Mouse (Mus musculus) midbrain, embryonic 12.5 days (tissue): ENCODE measurements around the gene Acer3. TPM values are rescaled to one million over a fixed set of nuclear protein-coding genes. Genes with fewer than 3 reads are reported as not detected.
"Not testable (repeated sequence)": the region's sequence is repeated elsewhere in the genome, so short reads cannot be mapped to it uniquely, and the experiment has no call there.

Experiments
- ATAC-seq: fragments of 200-750 bp; cut with Nextera tagmentation; 2 replicates; pipeline ENCODE4 v1.8.0; 2017; ENCODE audit warnings: low read depth, moderate TSS enrichment, moderate library complexity; ENCODE audit not compliant: low FRiP score
- H3K27ac ChIP-seq: fragments of 300-500 bp; sonication (generic); replicated peaks from 2 replicates; pipeline ENCODE4 v1.5.1; 2016; ENCODE audit warnings: mild to moderate bottlenecking
- H3K27me3 ChIP-seq: fragments of 300-500 bp; sonication (generic); 2 replicates; pipeline ENCODE4 v1.6.1; 2016; ENCODE audit warnings: mild to moderate bottlenecking
- H3K36me3 ChIP-seq: fragments of 300-500 bp; sonication (generic); 2 replicates; pipeline ENCODE4 v1.6.1; 2016
- H3K4me1 ChIP-seq: fragments of 300-500 bp; sonication (generic); 2 replicates; pipeline ENCODE4 v1.6.1; 2016
- H3K4me2 ChIP-seq: fragments of 300-500 bp; sonication (generic); replicated peaks from 2 replicates; pipeline ENCODE4 v1.6.1; 2016; ENCODE audit warnings: mild to moderate bottlenecking, moderate library complexity
- H3K4me3 ChIP-seq: fragments of 300-500 bp; sonication (generic); 2 replicates; pipeline ENCODE4 v1.5.1; 2016; ENCODE audit warnings: mild to moderate bottlenecking
- H3K9ac ChIP-seq: fragments of 300-500 bp; sonication (generic); replicated peaks from 2 replicates; pipeline ENCODE4 v1.6.1; 2016; ENCODE audit warnings: mild to moderate bottlenecking, moderate library complexity
- H3K9me3 ChIP-seq: fragments of 300-500 bp; sonication (generic); 2 replicates; pipeline ENCODE4 v1.6.1; 2016; ENCODE audit warnings: mild to moderate bottlenecking
- WGBS: fragments of 180-500 bp; shearing (Covaris S2); methylation state at CpG from one replicate; pipeline ENCODE4 v1.1.7; 2016; 5-methylcytosine and 5-hydroxymethylcytosine counted together
- polyA plus RNA-seq: library from polyadenylated mRNA; unstranded; fragments of >200 nt; fragmentation: Nextera tagmentation; extraction: Ambion mirVana; gene quantifications from 2 replicates; pipeline ENCODE4 v1.2.1, GENCODE M21; 2016

Gene Acer3
- polyA plus RNA-seq, 1 experiment from 2014 or later, result 16.0 TPM

DNA sequence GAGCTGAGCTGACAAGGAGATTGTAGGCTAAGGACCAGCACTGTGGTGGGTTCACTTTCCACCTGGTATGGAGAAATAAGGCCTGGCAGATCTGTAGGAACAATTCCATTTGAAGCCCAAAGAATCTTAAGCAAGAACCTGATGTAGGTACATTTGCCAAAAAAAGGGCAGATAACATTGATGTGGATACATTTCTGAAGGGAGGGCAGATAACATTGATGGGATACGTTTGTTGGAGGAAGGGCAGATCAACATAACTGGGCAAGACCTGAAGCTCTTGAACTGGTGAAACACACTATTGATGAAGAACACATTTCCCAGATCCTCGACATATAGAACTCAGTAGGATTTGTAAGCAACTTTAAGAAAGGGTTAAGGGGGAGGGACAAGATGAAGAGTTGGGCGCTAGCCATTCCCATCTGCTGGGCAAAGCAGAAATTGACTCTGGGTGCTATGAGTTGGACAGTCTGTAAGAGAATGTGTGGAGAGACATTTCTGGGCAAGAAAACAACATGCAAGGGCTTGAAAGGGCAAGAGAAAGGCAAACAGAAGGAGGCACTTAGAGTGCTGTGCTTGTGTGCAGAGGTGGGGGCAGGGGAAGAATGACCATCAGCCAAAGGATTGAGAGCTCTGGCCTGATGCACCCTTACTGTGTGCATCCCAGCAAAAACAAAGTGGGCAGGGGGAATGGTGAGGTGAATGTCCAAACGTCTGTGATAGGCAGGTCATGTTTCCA lies 8.7 kb downstream of the Acer3 start:
- H3K4me2 ChIP-seq, result no peak overlapping the region
- no peak overlapping the region for H3K4me3 ChIP-seq
- no peak for ATAC-seq
- 71% methylated on average over 4 of the region's 4 CpGs for WGBS
- no peaks in the 10 kb centered on the region for H3K9me3 ChIP-seq
- peaks cover 8% of the 10 kb centered on the region; the same call in 1 of the 2 replicates for H3K4me1 ChIP-seq
- no peak overlapping the region for H3K27ac ChIP-seq
- H3K9ac ChIP-seq, result no peak overlapping the region
- H3K27me3 ChIP-seq, result peaks cover 10% of the 10 kb centered on the region; the same call in 1 of the 2 replicates
- H3K36me3 ChIP-seq, result no peaks in the 10 kb centered on the region

- no peak overlapping the region for H3K9ac ChIP-seq
- WGBS, result 70% methylated on average over 6 of the region's 6 CpGs
- H3K27ac ChIP-seq, result no peak overlapping the region
- peaks cover 8% of the 10 kb centered on the region; the same call in 1 of the 2 replicates for H3K4me1 ChIP-seq
- no peak for ATAC-seq
- H3K4me2 ChIP-seq, result no peak overlapping the region
- H3K27me3 ChIP-seq, result peaks cover 10% of the 10 kb centered on the region; the same call in 1 of the 2 replicates
- H3K36me3 ChIP-seq, result no peaks in the 10 kb centered on the region
- H3K9me3 ChIP-seq, result no peaks in the 10 kb centered on the region
- H3K4me3 ChIP-seq, result no peak overlapping the region
Measured at GRCm38 (mm10) chr7:98310266-98310665, 10.7 kb downstream of the Acer3 start.

DNA sequence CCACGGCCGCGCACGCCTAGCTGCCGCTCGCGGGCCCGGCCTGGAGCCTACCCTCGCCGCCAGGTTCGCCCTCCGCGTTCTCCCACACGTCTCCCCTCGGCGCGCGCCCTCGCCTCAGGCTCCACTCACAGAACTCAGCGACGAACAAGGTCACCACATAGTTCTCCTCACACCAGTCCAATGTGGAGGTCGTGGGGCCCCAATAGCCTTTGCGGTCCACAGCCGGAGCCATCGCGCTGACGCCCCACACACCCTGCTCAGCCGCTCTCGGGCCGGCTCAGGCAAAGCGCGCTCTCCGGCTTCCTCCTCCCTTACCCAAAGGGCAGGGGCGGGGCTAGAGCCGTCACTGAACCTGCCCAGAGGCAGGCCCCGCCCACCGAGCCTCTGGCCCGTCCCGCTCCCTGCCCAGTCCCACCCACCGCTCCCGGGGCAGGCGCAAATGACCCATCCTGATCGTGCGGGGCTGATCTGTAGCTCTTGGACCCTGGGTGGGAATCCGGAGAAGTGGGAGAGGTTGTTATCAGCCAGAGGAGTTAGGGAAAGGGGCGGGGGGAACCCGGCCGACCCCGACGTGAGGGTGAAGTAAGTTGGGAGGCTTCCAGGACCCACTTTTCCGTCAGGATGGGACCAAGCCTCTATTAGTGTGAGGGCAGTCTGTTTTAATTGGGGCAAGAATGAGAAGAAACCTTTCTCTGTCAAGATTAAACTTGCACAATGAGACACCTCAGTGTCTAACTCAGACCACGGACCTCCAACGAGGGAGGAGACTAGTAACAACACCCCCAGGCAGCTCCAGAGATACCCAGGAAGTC lies 11.6 kb downstream of the Acer3 start:
- under 1% methylated on average over 52 of the region's 53 CpGs for WGBS
- peak overlapping the region; percentile 82 for H3K9ac ChIP-seq
- ATAC-seq, result peak; percentile 99

GRCm38 (mm10) chr7:98308607-98309218 lies 12.3 kb downstream of the Acer3 start:
- Histone ChIP-seq H3K4me1 (peaks cover 8% of the 10 kb centered on the region; the same call in 1 of the 2 replicates), H3K27me3 (peaks cover 10% of the 10 kb centered on the region; the same call in 1 of the 2 replicates), H3K9me3 (no peaks in the 10 kb centered on the region), H3K4me3 (peak overlapping the region; percentile 83), H3K4me2 (peak overlapping the region; percentile 91), H3K36me3 (no peaks in the 10 kb centered on the region), H3K27ac (peak overlapping the region; percentile 61; the same call in 1 of the 2 replicates), H3K9ac (peak overlapping the region; percentile 82)
- peak; percentile 66 for ATAC-seq
- under 1% methylated on average over 33 of the region's 33 CpGs for WGBS

More for the DNA sequence above, 11.6 kb downstream of the Acer3 start:
- Histone ChIP-seq H3K27ac (peak overlapping the region; percentile 61; the same call in 1 of the 2 replicates), H3K9me3 (no peaks in the 10 kb centered on the region), H3K27me3 (peaks cover 10% of the 10 kb centered on the region; the same call in 1 of the 2 replicates), H3K4me1 (peaks cover 8% of the 10 kb centered on the region; the same call in 1 of the 2 replicates), H3K36me3 (no peaks in the 10 kb centered on the region), H3K4me3 (peak overlapping the region; percentile 83), H3K4me2 (peak overlapping the region; percentile 91)

DNA sequence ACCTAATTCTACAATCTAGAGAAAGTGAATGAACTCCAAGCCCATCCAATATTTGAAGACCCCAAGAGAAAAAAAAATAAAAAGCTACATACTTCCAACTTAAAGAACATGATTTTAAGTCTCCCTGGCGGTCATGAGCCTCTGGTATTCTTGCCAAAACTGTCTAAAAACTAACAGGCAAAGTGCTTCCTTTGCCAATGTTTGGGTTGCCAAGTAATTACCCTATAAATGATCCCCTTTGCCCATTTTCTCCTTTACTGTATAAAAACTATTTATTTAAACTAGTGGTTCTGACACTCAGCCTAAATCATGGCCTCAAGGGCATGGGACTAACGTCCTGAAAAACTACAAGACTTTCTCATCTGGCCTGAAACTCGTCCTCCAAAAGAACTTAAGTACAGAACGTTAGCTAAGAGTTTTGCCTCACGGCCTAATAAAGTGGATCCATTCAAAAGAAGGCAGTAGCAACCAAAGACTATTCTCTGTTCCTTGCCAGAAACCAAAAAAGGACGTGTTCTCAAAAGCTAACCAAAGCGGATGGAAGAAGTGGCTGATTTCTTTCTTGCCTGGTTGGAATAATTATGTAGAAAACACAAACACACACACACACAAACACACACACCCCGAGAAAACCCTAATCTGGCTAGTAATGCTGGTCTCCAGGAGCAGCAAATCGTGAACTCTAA lies 12.9 kb downstream of the Acer3 start:
- Histone ChIP-seq H3K36me3 (no peaks in the 10 kb centered on the region), H3K27me3 (peaks cover 10% of the 10 kb centered on the region; the same call in 1 of the 2 replicates), H3K4me1 (peaks cover 8% of the 10 kb centered on the region; the same call in 1 of the 2 replicates), H3K27ac (no peak overlapping the region), H3K9ac (peak overlapping the region; percentile 82; the same call in 1 of the 2 replicates), H3K9me3 (no peaks in the 10 kb centered on the region), H3K4me2 (peak overlapping the region; percentile 91), H3K4me3 (peak overlapping the region; percentile 83)
- ATAC-seq, result no peak
- 44% methylated on average over 9 of the region's 9 CpGs for WGBS

DNA sequence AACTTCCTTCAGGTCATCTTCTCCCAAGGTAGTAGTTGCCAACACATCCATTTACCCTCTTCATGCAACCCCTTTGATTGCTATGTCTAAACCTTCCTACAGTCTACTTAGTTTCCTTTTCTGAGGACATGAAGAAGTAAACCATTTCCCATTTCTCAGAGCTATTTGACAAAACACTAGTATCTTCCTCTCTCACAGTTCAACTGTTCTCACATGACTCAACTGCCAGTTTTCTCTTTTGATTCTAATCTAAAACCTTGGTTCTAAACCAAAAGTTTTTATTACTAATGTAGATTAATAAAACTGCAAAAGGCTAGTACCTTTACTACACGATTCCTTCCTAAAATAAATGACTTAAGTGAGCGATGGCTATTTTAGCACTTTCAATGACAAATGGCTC lies 13.6 kb downstream of the Acer3 start:
- Histone ChIP-seq H3K9ac (no peak overlapping the region), H3K4me3 (no peak overlapping the region), H3K27ac (no peak overlapping the region), H3K9me3 (no peaks in the 10 kb centered on the region), H3K4me2 (no peak overlapping the region), H3K4me1 (peaks cover 8% of the 10 kb centered on the region; the same call in 1 of the 2 replicates), H3K36me3 (no peaks in the 10 kb centered on the region), H3K27me3 (peaks cover 10% of the 10 kb centered on the region; the same call in 1 of the 2 replicates)
- 95% methylated on average over 2 of the region's 2 CpGs for WGBS
- ATAC-seq, result no peak

DNA sequence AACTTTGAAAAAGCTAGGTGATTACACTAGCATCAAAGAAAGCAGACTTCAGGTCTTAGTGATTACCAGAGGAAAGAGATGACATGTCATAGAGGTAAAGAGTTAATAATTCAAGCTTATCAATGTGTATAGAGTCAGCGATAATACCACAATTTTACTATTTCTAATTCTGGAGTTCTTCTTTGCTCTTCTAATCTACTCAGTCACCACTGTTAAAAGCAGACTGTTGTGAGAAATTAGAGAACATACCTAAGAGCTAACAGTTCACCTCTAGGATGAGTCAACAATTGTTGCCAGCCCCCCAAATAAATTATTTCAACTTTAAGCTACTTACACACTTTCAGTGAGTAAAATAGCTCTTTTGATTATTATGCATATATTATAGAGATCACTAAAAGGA lies 28.1 kb downstream of the Acer3 start:
- Histone ChIP-seq H3K9ac (no peak overlapping the region), H3K27me3 (no peaks in the 10 kb centered on the region), H3K4me3 (no peak overlapping the region), H3K4me1 (no peaks in the 10 kb centered on the region), H3K4me2 (no peak overlapping the region), H3K9me3 (no peaks in the 10 kb centered on the region), H3K36me3 (no peaks in the 10 kb centered on the region), H3K27ac (no peak overlapping the region)
- 97% methylated on average over 1 of the region's 1 CpGs for WGBS
- ATAC-seq, result no peak

- Histone ChIP-seq H3K4me3 (no peak overlapping the region), H3K9ac (no peak overlapping the region), H3K9me3 (no peaks in the 10 kb centered on the region), H3K4me1 (no peaks in the 10 kb centered on the region), H3K27me3 (no peaks in the 10 kb centered on the region), H3K4me2 (no peak overlapping the region), H3K27ac (no peak overlapping the region), H3K36me3 (no peaks in the 10 kb centered on the region)
- WGBS, result 32% methylated on average over 3 of the region's 3 CpGs
- ATAC-seq, result no peak
Measured at GRCm38 (mm10) chr7:98289585-98289984, 31.4 kb downstream of the Acer3 start.

DNA sequence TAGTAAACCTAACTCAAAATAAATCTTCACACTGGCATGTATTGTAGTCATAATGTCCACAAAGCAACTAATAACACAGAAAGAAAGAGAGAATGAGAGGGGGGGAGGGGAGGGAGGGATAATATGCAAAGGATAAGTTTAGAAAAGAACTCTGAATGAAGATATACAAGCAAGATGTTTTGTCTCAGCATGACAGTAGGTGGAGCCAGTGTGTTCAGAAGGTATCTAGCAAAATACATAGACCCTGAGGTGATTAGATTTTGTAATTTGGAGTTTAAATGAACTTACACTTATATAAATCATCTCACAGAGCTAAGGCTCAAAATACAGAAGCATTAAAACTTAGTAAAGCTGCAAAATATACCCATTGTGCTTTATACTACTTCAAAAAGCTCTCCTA lies 44.7 kb downstream of the Acer3 start:
- Histone ChIP-seq H3K4me1 (no peaks in the 10 kb centered on the region), H3K36me3 (no peaks in the 10 kb centered on the region), H3K9me3 (0 out of 2 replicates have a peak, but pooled peaks cover 3% of the 10 kb centered on the region), H3K9ac (no peak overlapping the region), H3K27me3 (no peaks in the 10 kb centered on the region), H3K4me2 (no peak overlapping the region), H3K27ac (no peak overlapping the region), H3K4me3 (no peak overlapping the region)
- ATAC-seq, result no peak

DNA sequence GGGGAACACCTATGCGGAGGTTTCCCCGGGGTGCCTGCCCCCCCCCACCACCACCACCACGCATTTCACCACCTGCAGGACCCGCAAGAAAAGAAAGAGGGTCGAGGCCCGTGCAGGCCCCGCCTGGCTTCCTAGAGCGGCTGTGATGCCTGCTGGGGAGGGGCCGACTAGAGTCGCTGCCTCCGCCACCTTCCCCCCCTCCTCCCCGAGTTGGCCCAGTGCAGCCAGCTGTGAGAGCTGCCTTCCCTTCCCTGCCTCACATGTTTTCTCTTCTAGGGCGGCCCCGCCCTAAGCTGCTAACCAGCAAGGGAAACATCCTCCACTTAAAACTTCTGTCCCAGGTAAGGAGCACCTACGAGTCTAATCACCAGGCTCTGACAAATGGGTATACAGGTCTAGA lies 52.8 kb downstream of the Acer3 start:
- H3K27ac ChIP-seq, H3K36me3 ChIP-seq, H3K4me1 ChIP-seq, H3K27me3 ChIP-seq, ATAC-seq, H3K9me3 ChIP-seq, H3K9ac ChIP-seq: not testable (repeated sequence)
- 18% methylated on average over 15 of the region's 15 CpGs for WGBS
- Histone ChIP-seq H3K4me3 (peak overlapping the region; percentile 17; the same call in 1 of the 2 replicates), H3K4me2 (peak overlapping the region; percentile 39)

GRCm38 (mm10) chr7:98252520-98252919 lies 68.5 kb downstream of the Acer3 start:
- Histone ChIP-seq H3K9me3 (no peaks in the 10 kb centered on the region), H3K4me3 (no peak overlapping the region), H3K4me2 (no peak overlapping the region), H3K27me3 (no peaks in the 10 kb centered on the region), H3K36me3 (no peaks in the 10 kb centered on the region; the same call in 1 of the 2 replicates), H3K27ac (no peak overlapping the region), H3K9ac (no peak overlapping the region), H3K4me1 (no peaks in the 10 kb centered on the region)
- 89% methylated on average over 2 of the region's 2 CpGs for WGBS
- ATAC-seq, result no peak
